Mouse (Mus musculus): ENCODE results near the gene Cpt1b. TPM values are rescaled to one million over a fixed set of nuclear protein-coding genes. Genes with fewer than 3 reads are reported as not detected.
A peak's percentile ranks its signal among the peaks of the same experiment; 100 is the strongest.
"Not testable (repeated sequence)": the region's sequence is repeated elsewhere in the genome, so short reads cannot be mapped to it uniquely, and the experiment has no call there.

The Cpt1b gene
- polyA plus RNA-seq, 1 experiment from 2014 or later = 1.2 TPM

DNA sequence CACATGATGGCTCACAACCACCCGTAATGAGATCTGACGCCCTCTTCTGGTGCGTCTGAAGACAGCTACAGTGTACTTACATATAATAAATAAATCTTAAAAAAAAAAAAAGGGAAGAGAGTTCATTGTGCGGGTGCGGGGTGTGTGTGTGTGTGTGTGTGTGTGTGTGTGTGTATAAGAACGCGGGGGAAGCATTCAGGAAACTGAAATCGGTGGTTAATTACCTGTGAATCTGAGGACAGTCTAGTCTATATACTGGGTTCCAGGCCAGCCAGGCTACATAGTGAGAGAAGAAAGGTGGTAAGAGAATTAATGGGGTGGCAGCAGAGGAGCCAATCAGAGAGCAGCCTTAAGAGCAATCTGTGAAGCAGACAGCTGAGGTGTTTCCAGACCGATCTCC, 5.1 kb upstream of the Cpt1b start:
- Histone ChIP-seq H3K4me2 (peak overlapping the region; percentile 97), H3K36me3 (replicated peaks) (peaks cover 11% of the 10 kb centered on the region), H3K4me1 (peaks cover 22% of the 10 kb centered on the region)
- not testable (repeated sequence) for ATAC-seq (replicated peaks); H3K27ac ChIP-seq; H3K9ac ChIP-seq; H3K9me3 ChIP-seq; H3K4me3 ChIP-seq; H3K27me3 ChIP-seq (replicated peaks)
- 78% methylated on average over 9 of the region's 9 CpGs for WGBS

DNA sequence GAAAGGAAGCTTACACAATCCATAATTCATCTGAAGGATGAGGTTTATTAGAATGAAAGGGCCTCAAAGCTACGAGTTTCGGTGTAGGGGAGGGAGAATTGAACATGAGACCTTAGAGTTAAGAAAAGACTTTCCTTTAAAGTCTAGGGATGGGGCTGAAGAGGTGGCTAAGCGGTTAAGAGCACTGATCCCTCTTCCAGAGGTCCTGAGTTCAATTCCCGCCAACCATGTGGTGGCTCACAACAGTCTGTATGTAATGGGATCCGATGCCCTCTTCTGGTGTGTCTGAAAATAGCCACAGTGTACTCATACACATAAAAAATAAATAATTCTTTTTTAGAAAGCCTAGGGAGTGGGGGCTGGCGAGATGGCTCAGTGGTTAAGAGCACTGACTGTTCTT, 4.7 kb upstream of the Cpt1b start:
- H3K27ac ChIP-seq = peak overlapping the region; percentile 97
- peak overlapping the region; percentile 84 for H3K4me3 ChIP-seq
- ATAC-seq (replicated peaks) = no peak
- peak overlapping the region; percentile 78 for H3K9ac ChIP-seq
- peaks cover 22% of the 10 kb centered on the region for H3K4me1 ChIP-seq
- H3K36me3 ChIP-seq (replicated peaks) = peaks cover 13% of the 10 kb centered on the region
- H3K27me3 ChIP-seq (replicated peaks) = no peaks in the 10 kb centered on the region
- peak overlapping the region; percentile 97 for H3K4me2 ChIP-seq
- WGBS = 49% methylated on average over 6 of the region's 6 CpGs
- no peaks in the 10 kb centered on the region for H3K9me3 ChIP-seq

DNA sequence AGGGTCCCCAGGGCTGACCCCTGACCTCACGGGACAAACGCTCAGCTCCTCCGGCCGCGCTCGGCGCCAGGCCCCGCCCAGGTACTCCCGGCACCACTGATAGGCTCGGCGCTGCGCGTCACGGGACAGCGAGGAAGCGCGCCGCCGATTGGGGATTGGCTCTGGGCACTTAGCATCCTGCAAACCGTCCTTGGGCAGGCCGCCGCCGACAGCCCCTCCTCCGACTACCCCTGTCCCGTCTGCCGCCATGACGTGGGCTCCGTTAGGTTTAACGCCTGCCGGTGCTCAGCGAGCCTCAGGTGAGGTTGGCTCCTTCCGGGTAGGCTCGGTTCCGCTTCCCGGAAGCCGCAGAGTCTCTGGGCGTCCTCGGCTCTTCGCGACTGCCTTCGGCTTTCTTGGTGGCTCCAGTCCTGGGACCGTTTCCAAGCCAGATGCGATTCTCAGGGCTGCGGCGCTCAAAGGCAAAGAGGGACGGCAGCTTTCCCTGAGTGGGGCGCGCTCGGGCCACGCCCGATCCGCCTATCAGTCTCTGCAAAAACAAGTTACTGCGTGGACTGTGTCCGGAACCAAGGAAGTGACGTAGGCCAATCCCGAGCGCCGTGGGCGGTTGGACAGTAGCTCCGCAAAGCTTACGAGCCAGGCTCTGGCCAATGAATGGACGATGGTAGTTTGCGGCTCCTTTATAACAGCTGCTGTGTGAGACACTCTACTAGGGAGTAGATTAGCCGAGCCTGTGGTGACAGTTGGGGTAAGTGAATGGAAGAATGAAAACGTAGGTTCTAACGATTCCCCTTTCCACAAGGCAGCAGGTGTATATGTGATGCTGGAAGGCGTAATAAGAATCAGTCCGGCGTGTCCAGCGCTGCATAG, 3.9 kb upstream of the Cpt1b start, which contains the start of the genes C730034F03Rik, Gm44502 and Chkb:
Gene C730034F03Rik (plus strand): TSS at position 238 of the 870 bp plus-strand sequence.
Gene Gm44502 (minus strand): TSS at position 345 of the 870 bp plus-strand sequence.
Gene Chkb (minus strand): TSS at position 557 of the 870 bp plus-strand sequence.
- H3K4me3 ChIP-seq = peak within 1 kb of the TSS; percentile 84
- peak; percentile 96 for ATAC-seq (replicated peaks)
- H3K27me3 ChIP-seq (replicated peaks) = no peaks in the 10 kb centered on the region
- H3K4me2 ChIP-seq = peak within 1 kb of the TSS; percentile 97
- H3K4me1 ChIP-seq = peaks cover 22% of the 10 kb centered on the region
- under 1% methylated on average over 70 of the region's 70 CpGs for WGBS
- peak within 1 kb of the TSS; percentile 97 for H3K27ac ChIP-seq
- H3K9me3 ChIP-seq = no peaks in the 10 kb centered on the region
- H3K9ac ChIP-seq = peak within 1 kb of the TSS; percentile 78
- H3K36me3 ChIP-seq (replicated peaks) = peaks cover 13% of the 10 kb centered on the region

DNA sequence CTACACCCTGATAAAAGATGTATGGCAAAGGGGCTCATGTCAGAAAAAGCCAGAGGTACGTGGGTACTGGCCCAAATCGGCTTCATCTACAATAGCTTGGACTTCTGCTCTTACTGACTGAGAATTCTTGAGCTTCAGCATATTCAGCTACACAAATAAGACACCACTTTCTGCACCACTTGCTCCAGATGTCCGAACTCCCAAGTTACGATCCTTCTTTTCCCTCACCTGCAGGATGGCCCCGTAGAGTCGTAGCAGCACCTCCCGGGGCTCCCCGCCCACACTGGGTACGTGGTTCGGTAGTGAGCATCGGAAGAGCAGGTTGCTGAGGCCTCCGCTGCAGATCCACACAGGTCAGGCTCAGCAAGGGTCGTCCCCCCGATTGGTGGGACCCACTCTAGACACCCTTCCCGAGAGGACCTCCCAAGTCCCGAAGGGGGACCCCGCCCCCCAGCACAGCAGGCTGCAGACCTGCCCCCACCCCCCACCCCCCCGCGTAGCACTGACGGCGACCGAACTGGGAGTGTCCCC, 3.2 kb upstream of the Cpt1b start:
- 6% methylated on average over 22 of the region's 22 CpGs for WGBS
- H3K27ac ChIP-seq = peak overlapping the region; percentile 97
- peak overlapping the region; percentile 84 for H3K4me3 ChIP-seq
- peak; percentile 71 for ATAC-seq (replicated peaks)
- peak overlapping the region; percentile 97 for H3K4me2 ChIP-seq
- peaks cover 13% of the 10 kb centered on the region for H3K36me3 ChIP-seq (replicated peaks)
- no peaks in the 10 kb centered on the region for H3K9me3 ChIP-seq
- H3K4me1 ChIP-seq = peaks cover 22% of the 10 kb centered on the region
- peak overlapping the region; percentile 78 for H3K9ac ChIP-seq
- no peaks in the 10 kb centered on the region for H3K27me3 ChIP-seq (replicated peaks)

DNA sequence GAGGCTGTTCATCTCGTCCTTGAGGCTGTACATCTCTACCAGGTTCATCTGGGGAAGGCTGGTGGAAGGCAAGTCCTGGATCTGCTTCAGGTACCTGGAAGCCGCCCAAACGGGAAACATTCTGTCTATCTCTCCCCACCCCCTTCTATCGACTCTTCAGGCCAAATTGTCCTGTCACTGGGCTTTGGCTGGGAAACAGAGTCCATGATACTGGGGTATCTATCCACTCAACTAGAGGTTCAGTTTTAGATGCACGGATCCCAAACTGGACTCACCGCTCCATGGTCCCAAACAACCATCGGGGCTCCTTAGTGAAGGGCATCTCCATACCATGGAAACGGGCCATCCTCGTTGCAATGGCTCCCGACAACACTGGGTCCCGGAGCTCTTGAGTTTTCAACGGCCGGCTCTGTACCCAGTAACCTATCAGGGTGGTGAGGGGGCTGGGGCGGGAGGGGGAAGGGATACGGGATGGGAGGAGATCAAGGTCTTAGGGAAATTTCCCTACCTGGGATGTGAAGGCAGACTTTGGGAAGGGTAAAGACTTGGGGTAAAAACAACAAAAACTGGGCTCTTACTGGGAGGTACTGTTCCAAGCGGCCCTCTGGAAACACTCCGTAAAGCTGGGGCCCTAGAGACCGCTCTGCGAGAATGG, 2.6 kb upstream of the Cpt1b start:
- no peak overlapping the region for H3K27ac ChIP-seq
- H3K4me1 ChIP-seq = peaks cover 22% of the 10 kb centered on the region
- H3K27me3 ChIP-seq (replicated peaks) = no peaks in the 10 kb centered on the region
- peak overlapping the region; percentile 97 for H3K4me2 ChIP-seq
- H3K36me3 ChIP-seq (replicated peaks) = peaks cover 13% of the 10 kb centered on the region
- H3K9me3 ChIP-seq = no peaks in the 10 kb centered on the region
- ATAC-seq (replicated peaks) = no peak
- WGBS = 80% methylated on average over 19 of the region's 19 CpGs
- H3K4me3 ChIP-seq = peak overlapping the region; percentile 84
- peak overlapping the region; percentile 78 for H3K9ac ChIP-seq

DNA sequence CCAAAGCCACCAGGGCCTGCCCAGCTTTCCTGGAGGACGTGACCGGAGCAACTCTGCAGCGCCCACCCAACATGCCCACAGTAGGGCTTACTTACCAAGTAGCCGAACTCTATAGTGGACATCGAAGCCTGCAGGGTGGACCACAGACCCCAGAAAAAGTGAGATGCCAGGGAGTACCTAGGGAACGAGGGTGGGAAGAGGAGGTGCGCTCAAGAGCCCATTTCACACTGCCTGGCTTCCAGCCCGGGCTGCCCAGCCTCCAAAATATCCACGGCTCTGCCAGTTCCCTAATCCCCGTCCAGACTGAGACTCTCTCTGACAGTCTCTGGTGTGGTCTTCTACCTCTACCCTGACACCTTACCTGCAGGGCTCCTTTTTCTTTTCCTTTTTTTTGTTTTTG, 1.1 kb upstream of the Cpt1b start:
- no peak overlapping the region for H3K9ac ChIP-seq
- no peaks in the 10 kb centered on the region for H3K27me3 ChIP-seq (replicated peaks)
- H3K4me2 ChIP-seq = no peak overlapping the region
- peaks cover 17% of the 10 kb centered on the region for H3K36me3 ChIP-seq (replicated peaks)
- H3K4me3 ChIP-seq = no peak overlapping the region
- no peak overlapping the region for H3K27ac ChIP-seq
- WGBS = 91% methylated on average over 10 of the region's 10 CpGs
- H3K4me1 ChIP-seq = peaks cover 21% of the 10 kb centered on the region
- H3K9me3 ChIP-seq = no peaks in the 10 kb centered on the region
- ATAC-seq (replicated peaks) = no peak

DNA sequence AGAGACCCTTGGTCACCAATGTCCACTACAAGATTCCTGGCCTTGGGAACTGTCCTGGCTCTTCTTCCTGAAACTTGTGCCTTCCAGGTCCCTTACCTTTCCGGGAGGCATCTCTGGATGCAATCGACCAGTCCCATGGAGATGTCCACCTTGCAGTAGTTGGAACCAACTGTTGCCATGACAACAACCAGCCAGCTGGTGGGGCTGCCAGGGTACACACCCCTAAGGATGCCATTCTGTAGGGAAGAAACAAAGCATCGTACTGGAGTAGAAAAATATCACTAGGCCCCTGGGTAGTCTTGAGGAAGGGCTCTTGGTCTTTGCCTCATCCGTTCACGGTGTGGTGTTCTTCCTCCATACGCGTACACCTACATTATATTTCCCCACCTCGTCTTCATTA, 1.0 kb downstream of the Cpt1b start:
- Histone ChIP-seq H3K27ac (no peak overlapping the region), H3K27me3 (replicated peaks) (no peaks in the 10 kb centered on the region), H3K36me3 (replicated peaks) (peaks cover 23% of the 10 kb centered on the region), H3K4me3 (no peak overlapping the region), H3K9ac (no peak overlapping the region), H3K4me1 (peaks cover 11% of the 10 kb centered on the region), H3K4me2 (no peak overlapping the region), H3K9me3 (no peaks in the 10 kb centered on the region)
- no peak for ATAC-seq (replicated peaks)
- 84% methylated on average over 8 of the region's 8 CpGs for WGBS

DNA sequence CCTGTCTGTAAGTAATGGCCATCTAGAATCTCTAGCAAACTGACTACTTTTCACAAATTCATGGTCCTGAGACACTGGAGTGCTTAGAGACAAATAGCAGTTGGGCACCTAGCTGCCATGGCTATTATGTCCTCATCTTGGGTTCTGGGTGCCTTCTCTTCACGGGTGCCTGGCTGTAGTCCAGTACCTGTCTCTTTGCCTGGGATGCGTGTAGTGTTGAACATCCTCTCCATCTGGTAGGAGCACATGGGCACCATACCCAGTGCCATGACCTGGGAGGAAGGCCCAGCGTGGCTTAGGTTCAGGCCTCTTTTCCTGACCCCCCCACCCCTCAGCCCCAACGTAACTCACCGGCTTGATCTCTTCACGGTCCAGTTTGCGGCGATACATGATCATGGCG, 3.7 kb downstream of the Cpt1b start:
- Histone ChIP-seq H3K4me3 (no peak overlapping the region), H3K27ac (no peak overlapping the region), H3K27me3 (replicated peaks) (no peaks in the 10 kb centered on the region), H3K36me3 (replicated peaks) (peaks cover 20% of the 10 kb centered on the region), H3K9ac (no peak overlapping the region), H3K4me1 (no peaks in the 10 kb centered on the region), H3K9me3 (no peaks in the 10 kb centered on the region), H3K4me2 (no peak overlapping the region)
- no peak for ATAC-seq (replicated peaks)
- 96% methylated on average over 9 of the region's 9 CpGs for WGBS

DNA sequence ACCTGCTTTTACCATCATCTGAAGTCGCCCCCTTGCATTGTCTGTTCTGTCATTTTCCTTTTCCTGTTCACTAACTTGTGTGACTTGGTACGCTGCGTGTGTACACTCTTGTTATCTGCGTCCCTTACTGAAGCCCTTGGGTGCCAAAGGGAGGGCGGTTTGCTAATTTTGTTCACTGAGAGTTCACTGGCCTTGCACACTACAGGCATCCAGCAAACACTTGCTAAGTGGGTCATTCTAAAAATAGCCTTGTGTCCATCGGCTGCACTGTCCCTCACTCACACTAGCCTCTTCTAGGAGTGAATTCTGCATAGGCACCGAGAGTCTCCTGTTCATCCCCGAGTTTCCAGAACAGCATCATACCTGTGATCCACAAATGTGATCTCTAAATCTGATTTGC, 10.4 kb downstream of the Cpt1b start:
- whole genome bisulfite sequencing = 87% methylated on average over 8 of the region's 8 CpGs
- no peaks in the 10 kb centered on the region for H3K27me3 ChIP-seq (replicated peaks)
- H3K4me2 ChIP-seq = no peak overlapping the region
- no peaks in the 10 kb centered on the region for H3K4me1 ChIP-seq
- no peaks in the 10 kb centered on the region for H3K9me3 ChIP-seq
- H3K36me3 ChIP-seq (replicated peaks) = peaks cover 3% of the 10 kb centered on the region
- H3K4me3 ChIP-seq = no peak overlapping the region
- H3K9ac ChIP-seq = no peak overlapping the region
- ATAC-seq (replicated peaks) = no peak
- no peak overlapping the region for H3K27ac ChIP-seq

DNA sequence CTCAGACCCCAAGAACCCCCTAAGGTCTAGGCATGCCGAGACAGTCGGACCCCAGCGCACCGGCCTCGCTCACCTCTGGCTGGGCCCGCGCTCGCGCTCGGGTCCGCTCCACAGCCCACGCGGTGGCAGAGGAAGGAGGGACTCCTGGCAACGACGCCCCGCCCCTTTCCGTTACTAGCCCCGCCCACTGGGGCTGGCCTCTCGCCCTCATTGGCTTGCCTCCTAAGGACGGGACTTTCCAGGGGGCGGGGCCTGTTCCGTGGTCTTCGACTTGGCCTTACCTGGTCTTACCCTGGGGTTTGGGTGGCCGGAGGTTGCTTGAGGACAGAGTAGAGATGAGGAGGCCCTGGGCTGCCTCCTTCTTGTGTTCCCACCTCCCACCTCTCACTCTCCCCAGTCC, 15.5 kb downstream of the Cpt1b start, which contains the start of gene Syce3:
Gene Syce3 (minus strand): TSS at position 386 of the 400 bp plus-strand sequence.
- H3K4me3 ChIP-seq = no peak within 1 kb of the TSS
- H3K27ac ChIP-seq = no peak within 1 kb of the TSS
- 87% methylated on average over 24 of the region's 24 CpGs for WGBS
- H3K4me1 ChIP-seq = no peaks in the 10 kb centered on the region
- H3K4me2 ChIP-seq = no peak within 1 kb of the TSS
- H3K9ac ChIP-seq = no peak within 1 kb of the TSS
- H3K9me3 ChIP-seq = no peaks in the 10 kb centered on the region; the same call in 1 of the 2 replicates
- H3K36me3 ChIP-seq (replicated peaks) = no peaks in the 10 kb centered on the region
- ATAC-seq (replicated peaks) = no peak
- H3K27me3 ChIP-seq (replicated peaks) = no peaks in the 10 kb centered on the region

DNA sequence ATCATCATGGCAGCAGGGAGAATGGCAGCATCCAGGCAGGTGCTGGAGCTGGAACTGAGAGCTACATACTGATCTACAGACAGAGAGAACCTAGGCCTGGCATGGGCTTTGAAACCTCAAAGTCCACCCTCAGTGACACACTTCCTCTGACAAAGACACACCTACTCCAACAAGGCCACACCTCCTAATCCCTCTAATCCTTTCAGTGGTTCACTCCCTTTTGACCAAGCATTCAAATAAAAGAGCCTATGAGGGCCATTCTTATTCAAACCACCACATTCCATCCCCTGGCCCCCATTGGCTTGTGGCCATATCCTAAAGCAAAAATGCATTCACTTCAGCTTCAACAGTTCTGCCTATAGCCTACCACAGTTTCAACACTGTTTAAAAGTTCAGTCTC, 19.0 kb downstream of the Cpt1b start:
- H3K9me3 ChIP-seq = no peaks in the 10 kb centered on the region; the same call in 1 of the 2 replicates
- no peak overlapping the region for H3K9ac ChIP-seq
- no peaks in the 10 kb centered on the region for H3K36me3 ChIP-seq (replicated peaks)
- no peak overlapping the region for H3K27ac ChIP-seq
- no peak overlapping the region for H3K4me3 ChIP-seq
- no peak for ATAC-seq (replicated peaks)
- H3K4me1 ChIP-seq = no peaks in the 10 kb centered on the region
- H3K27me3 ChIP-seq (replicated peaks) = no peaks in the 10 kb centered on the region
- H3K4me2 ChIP-seq = no peak overlapping the region
